Mouse (Mus musculus): ENCODE data around the gene Shld1. TPM values are rescaled to one million over a fixed set of nuclear protein-coding genes. Genes with fewer than 3 reads are reported as not detected.

The Shld1 gene
- polyA plus RNA-seq, 1 experiment from 2014 or later, result 16.6 TPM

DNA sequence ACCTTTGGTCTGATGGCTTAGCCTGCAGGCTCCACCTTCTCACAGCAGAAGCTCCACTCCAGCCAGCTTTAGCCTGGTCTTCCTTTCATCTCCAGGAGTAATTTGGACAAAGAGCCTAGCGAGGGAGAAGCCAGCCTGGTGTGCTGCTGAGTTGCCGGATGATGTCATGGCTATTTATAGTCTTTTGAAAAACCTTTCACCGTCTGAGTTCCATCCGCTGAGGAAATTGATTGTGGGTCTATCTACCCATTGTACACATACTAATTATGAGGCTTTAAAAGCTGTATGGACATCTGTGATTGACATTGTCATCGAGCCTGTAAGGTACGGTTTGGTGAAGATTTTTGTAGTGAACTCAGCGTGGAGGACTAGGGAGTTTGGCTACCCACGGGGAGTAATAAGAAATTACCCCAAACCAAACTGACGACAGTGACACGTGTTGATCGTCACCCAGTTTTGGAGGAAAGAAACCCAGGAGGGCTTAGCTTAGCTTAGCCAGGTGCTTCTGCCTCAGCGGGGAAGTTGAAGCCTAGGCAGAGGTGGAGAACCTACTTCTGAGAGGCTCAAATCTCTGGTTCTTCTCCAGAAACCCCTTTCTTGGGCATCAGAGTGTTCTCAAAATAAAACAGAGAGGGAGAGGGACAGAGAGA is 28.8 kb downstream of the Shld1 start:
- no peaks in the 10 kb centered on the region for H3K9me3 ChIP-seq
- no peak overlapping the region for H3K27ac ChIP-seq (replicated peaks)
- no peaks in the 10 kb centered on the region for H3K27me3 ChIP-seq (replicated peaks; ENCODE audit: low read depth, poor library complexity, severe bottlenecking)
- H3K4me3 ChIP-seq, result no peak overlapping the region
- 76% methylated on average over 12 of the region's 12 CpGs for WGBS
- H3K4me1 ChIP-seq, result no peaks in the 10 kb centered on the region
- no peak for DNase-seq (ENCODE audit: low spot score)
- H3K36me3 ChIP-seq (replicated peaks), result no peaks in the 10 kb centered on the region

DNA sequence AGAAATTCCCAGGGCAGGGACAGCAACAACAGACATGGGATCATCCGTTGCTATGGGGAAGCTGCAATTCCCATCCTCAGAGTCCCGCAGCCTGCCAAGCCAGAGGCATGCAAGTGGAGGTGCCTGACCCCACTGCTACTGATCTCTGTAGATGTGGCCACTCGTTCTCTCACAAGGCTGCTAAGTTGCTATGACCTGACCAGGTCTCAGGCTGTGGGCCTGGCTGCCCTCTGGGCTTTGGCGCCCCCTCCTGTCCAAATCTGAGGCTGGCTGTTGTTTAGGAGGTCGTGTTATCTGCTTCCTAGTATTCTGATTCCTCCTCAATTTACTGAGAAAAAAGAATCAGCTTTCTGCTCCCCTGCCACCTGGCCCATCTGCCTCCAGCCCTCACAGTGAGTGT is 29.4 kb downstream of the Shld1 start:
- peak; percentile 57 for DNase-seq (ENCODE audit: low spot score)
- Histone ChIP-seq H3K4me1 (no peaks in the 10 kb centered on the region), H3K9me3 (no peaks in the 10 kb centered on the region), H3K27ac (replicated peaks) (no peak overlapping the region), H3K27me3 (replicated peaks; ENCODE audit: low read depth, poor library complexity, severe bottlenecking) (no peaks in the 10 kb centered on the region), H3K36me3 (replicated peaks) (no peaks in the 10 kb centered on the region), H3K4me3 (no peak overlapping the region)
- WGBS, result 48% methylated on average over 5 of the region's 5 CpGs

DNA sequence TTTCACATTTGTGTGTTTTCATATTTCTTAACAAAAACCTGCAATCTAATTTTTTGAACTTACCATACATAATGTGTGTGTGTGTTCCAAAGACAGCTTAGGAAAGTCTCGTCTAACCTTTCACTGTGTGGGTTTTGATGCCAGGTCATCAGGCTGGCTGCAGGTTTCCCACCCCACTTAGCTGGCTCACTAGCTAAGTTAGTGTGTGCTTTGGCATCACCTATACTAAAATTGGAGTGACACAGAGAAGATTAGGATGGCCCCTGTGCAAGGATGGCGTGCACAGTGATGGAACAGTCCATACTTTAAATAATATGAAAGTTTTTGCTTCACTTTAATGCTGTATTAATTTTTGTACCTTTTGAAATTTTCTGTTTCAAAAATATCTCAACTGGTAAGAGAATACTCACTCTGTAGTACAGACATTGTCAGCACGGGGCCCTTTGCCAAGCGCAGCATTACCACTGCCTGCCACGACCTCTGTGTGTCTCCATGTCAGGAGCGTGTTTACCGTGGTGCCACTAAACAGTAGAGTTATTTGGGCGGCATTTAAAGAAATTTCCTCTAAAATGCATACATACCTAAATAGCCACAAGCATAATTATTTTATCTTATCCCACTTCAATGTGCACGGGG is 30.3 kb downstream of the Shld1 start:
- Histone ChIP-seq H3K4me1 (no peaks in the 10 kb centered on the region), H3K27ac (replicated peaks) (no peak overlapping the region), H3K27me3 (replicated peaks; ENCODE audit: low read depth, poor library complexity, severe bottlenecking) (no peaks in the 10 kb centered on the region), H3K4me3 (no peak overlapping the region), H3K36me3 (replicated peaks) (no peaks in the 10 kb centered on the region), H3K9me3 (no peaks in the 10 kb centered on the region)
- WGBS, result 92% methylated on average over 9 of the region's 9 CpGs
- DNase-seq (ENCODE audit: low spot score), result no peak

DNA sequence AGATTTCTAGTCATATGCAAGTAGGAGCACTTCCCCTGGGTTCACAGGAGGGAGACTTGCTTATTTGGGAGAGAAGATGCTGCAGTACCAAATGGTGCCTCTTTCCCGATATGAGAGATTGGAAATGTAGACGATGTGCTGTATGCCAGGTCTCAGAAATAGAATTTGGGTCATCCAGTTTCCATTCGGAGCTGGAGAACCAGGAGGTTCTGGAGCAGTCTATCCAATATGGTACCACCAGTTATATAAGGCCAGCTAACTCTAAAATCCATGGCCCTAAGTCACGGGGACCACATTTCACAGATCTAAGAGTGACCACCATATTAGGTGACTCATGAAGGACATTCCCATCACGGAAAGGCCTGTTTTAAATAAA is 30.8 kb downstream of the Shld1 start:
- no peaks in the 10 kb centered on the region for H3K9me3 ChIP-seq
- DNase-seq (ENCODE audit: low spot score), result no peak
- no peaks in the 10 kb centered on the region for H3K4me1 ChIP-seq
- no peak overlapping the region for H3K27ac ChIP-seq (replicated peaks)
- no peak overlapping the region for H3K4me3 ChIP-seq
- 90% methylated on average over 5 of the region's 5 CpGs for WGBS
- H3K36me3 ChIP-seq (replicated peaks), result no peaks in the 10 kb centered on the region
- no peaks in the 10 kb centered on the region for H3K27me3 ChIP-seq (replicated peaks; ENCODE audit: low read depth, poor library complexity, severe bottlenecking)

DNA sequence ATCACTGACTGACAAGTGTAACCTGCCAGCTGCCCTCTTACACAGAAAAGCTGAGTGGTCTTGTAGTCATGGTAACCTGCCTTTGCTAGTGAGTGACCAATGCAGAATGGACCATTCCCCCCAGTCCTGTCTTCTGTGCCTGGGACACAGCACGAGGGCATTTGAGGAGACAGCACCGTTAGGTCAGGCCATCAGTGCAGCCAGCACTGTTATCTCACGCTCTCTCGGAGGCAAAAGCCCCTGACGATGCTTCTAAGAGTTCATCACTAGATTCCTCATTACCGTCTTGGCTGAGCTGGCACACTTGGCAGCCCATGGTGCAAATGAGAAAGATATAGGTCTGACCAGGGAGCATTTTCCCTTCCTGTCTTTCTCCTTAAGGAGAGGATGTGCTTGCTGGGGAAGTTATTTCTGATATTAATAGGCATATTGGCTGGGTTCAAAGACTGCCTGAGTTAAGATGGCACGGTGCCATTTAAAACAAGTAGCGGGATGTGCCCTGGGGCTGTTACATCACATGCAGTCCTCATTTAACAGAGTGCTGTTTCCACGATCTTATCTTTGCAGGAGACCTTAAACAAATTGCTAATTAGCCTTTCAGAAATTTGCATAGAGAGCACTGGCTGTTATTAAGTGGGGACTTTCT is 34.3 kb downstream of the Shld1 start:
- no peak overlapping the region for H3K27ac ChIP-seq (replicated peaks)
- WGBS, result 79% methylated on average over 9 of the region's 9 CpGs

DNA sequence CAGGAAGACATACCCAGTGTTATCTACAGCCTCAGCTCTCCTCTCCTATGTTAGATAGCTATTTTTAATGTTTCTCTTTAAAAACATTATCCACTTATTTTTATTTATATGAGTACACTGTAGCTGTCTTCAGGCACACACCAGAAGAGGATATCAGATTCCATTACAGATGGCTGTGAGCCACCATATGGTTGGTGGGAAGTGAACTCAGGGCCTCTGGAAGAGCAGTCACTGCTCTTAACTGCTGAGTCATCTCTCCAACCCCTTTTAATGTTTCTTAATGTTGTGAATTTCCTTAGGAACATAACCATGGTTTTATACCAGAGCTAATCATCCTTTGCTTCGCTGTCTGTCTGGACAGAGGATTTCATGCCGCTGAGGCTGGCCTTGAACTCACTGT is 35.1 kb downstream of the Shld1 start:
- Histone ChIP-seq H3K4me1 (0 out of 2 replicates have a peak, but pooled peaks cover 3% of the 10 kb centered on the region), H3K9me3 (no peaks in the 10 kb centered on the region), H3K36me3 (replicated peaks) (no peaks in the 10 kb centered on the region), H3K4me3 (no peak overlapping the region), H3K27ac (replicated peaks) (no peak overlapping the region), H3K27me3 (replicated peaks; ENCODE audit: low read depth, poor library complexity, severe bottlenecking) (no peaks in the 10 kb centered on the region)
- no peak for DNase-seq (ENCODE audit: low spot score)
- 91% methylated on average over 2 of the region's 2 CpGs for WGBS

More for the DNA sequence above, 34.3 kb downstream of the Shld1 start:
- Histone ChIP-seq H3K36me3 (replicated peaks) (no peaks in the 10 kb centered on the region), H3K27me3 (replicated peaks; ENCODE audit: low read depth, poor library complexity, severe bottlenecking) (no peaks in the 10 kb centered on the region), H3K4me1 (0 out of 2 replicates have a peak, but pooled peaks cover 3% of the 10 kb centered on the region), H3K4me3 (no peak overlapping the region), H3K9me3 (no peaks in the 10 kb centered on the region)
- no peak for DNase-seq (ENCODE audit: low spot score)

DNA sequence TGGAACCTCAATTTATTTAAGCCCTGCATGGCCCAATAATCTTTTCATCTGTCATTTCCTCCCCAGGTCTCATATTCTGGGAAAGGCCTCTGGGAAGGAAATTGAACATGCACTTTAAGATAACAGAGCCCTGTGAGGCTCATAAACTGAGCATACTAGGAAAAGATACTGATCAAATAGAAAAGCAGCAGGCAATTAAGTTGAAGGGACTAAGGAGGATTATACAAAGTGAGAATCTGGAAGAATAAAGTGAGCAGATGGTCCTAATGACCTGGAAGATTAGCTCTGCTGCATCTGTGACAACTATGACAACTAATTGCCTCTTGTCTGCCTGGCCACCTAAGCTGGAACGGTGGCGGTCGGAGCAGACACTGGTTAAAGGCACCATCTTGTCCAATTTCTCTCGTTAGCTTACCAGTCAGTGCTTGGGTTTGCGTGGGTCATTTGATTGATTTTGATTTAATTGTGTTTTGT is 37.3 kb downstream of the Shld1 start:
- H3K9me3 ChIP-seq, result no peaks in the 10 kb centered on the region
- 77% methylated on average over 5 of the region's 5 CpGs for WGBS
- no peak for DNase-seq (ENCODE audit: low spot score)
- 0 out of 2 replicates have a peak, but pooled peaks cover 3% of the 10 kb centered on the region for H3K4me1 ChIP-seq
- H3K27ac ChIP-seq (replicated peaks), result no peak overlapping the region
- H3K36me3 ChIP-seq (replicated peaks), result no peaks in the 10 kb centered on the region
- H3K27me3 ChIP-seq (replicated peaks; ENCODE audit: low read depth, poor library complexity, severe bottlenecking), result no peaks in the 10 kb centered on the region
- no peak overlapping the region for H3K4me3 ChIP-seq

DNA sequence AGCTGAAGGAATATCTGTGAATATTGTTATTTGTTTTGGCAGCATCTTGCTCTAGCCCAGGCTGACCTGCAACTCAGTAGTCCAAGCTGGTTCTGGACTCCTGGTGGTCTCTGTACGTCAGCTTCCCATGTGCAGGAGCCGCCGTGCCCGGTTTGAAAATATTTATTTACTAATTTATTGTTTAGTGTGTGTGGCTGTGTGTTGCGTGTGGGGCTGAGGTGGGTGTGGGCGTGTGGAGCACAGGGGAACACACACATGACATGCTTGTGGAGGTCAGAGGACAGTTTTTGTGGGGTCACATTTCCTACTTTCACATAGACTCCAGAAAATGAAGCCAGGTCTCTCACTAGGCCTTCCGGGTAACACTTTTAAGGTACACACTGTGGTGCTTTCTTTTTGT is 37.8 kb downstream of the Shld1 start:
- Histone ChIP-seq H3K4me3 (no peak overlapping the region), H3K27me3 (replicated peaks; ENCODE audit: low read depth, poor library complexity, severe bottlenecking) (no peaks in the 10 kb centered on the region), H3K36me3 (replicated peaks) (no peaks in the 10 kb centered on the region), H3K4me1 (0 out of 2 replicates have a peak, but pooled peaks cover 3% of the 10 kb centered on the region), H3K9me3 (no peaks in the 10 kb centered on the region), H3K27ac (replicated peaks) (no peak overlapping the region)
- WGBS, result 88% methylated on average over 7 of the region's 7 CpGs
- DNase-seq (ENCODE audit: low spot score), result no peak

DNA sequence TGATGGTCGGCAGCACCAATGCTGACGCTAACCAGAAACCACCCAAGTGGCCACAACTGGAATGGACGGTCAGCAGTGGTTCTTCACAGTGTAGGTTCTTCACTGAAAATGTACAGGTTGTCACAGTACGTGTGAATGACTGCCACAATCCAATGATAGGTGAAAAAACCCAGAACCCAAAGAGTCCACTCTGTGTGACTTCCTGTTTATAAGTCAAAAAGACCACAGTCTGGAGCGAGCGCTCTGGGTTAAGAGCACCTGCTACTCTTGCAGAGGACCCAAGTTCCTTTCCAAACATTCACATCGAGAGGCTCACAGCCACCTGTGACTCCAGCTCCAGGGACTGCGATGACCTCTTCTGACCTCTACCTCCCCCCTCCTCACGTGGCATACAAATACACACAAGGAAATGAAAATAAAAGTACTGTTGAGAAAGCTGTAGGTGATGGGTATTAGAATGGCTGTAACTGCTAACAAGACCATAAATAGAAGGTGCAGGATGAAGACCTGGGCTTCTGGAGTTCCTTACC is 38.7 kb downstream of the Shld1 start:
- WGBS, result 86% methylated on average over 9 of the region's 9 CpGs
- Histone ChIP-seq H3K9me3 (no peaks in the 10 kb centered on the region), H3K27ac (replicated peaks) (no peak overlapping the region), H3K27me3 (replicated peaks; ENCODE audit: low read depth, poor library complexity, severe bottlenecking) (no peaks in the 10 kb centered on the region), H3K4me3 (no peak overlapping the region), H3K36me3 (replicated peaks) (no peaks in the 10 kb centered on the region), H3K4me1 (0 out of 2 replicates have a peak, but pooled peaks cover 3% of the 10 kb centered on the region)
- DNase-seq (ENCODE audit: low spot score), result no peak

DNA sequence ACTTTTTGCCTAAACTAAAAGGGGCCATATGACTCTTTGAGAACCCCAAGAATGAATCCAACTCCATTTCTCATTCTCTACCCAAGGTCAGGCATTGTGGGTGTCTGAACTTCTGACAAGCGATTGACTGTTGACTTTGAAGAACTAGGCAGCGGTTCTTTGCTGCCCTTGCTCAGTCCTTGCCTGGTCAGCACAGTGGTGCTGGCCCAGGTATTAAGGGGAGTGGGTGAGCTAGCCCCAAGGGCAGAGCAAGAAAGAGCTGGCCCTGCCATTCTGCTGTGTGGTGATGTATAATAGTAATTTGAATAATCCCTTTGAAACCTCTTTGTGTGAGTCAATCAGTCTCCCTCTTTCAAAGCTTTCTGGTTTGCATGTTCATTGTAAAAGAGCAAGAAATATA is 39.4 kb downstream of the Shld1 start:
- Histone ChIP-seq H3K4me3 (no peak overlapping the region), H3K27me3 (replicated peaks; ENCODE audit: low read depth, poor library complexity, severe bottlenecking) (no peaks in the 10 kb centered on the region), H3K9me3 (no peaks in the 10 kb centered on the region), H3K4me1 (0 out of 2 replicates have a peak, but pooled peaks cover 3% of the 10 kb centered on the region), H3K27ac (replicated peaks) (no peak overlapping the region), H3K36me3 (replicated peaks) (no peaks in the 10 kb centered on the region)
- 86% methylated on average over 2 of the region's 2 CpGs for WGBS
- DNase-seq (ENCODE audit: low spot score), result no peak

DNA sequence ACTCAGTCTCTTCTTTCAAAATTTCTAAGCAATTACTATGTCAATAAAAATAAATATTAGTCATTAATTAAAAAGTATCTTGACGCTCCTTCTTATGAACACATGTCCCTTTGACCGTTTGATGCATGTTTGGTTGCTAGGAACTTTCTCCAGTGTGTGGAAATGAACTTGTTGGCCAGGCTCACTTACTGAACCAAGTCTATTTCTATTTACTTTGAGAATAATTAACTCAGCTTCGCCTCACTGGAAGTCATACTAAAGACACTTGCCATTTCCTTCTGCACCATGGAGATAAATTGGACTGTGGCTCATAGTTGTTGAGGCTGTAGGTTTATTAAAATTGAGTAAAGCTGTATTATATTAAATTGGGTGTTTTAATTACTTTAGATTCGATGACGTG is 46.2 kb downstream of the Shld1 start:
- Histone ChIP-seq H3K4me1 (peaks cover 6% of the 10 kb centered on the region; the same call in 1 of the 2 replicates), H3K27me3 (replicated peaks; ENCODE audit: low read depth, poor library complexity, severe bottlenecking) (no peaks in the 10 kb centered on the region), H3K27ac (replicated peaks) (no peak overlapping the region), H3K36me3 (replicated peaks) (no peaks in the 10 kb centered on the region), H3K9me3 (no peaks in the 10 kb centered on the region), H3K4me3 (no peak overlapping the region)
- 91% methylated on average over 5 of the region's 5 CpGs for WGBS
- no peak for DNase-seq (ENCODE audit: low spot score)

DNA sequence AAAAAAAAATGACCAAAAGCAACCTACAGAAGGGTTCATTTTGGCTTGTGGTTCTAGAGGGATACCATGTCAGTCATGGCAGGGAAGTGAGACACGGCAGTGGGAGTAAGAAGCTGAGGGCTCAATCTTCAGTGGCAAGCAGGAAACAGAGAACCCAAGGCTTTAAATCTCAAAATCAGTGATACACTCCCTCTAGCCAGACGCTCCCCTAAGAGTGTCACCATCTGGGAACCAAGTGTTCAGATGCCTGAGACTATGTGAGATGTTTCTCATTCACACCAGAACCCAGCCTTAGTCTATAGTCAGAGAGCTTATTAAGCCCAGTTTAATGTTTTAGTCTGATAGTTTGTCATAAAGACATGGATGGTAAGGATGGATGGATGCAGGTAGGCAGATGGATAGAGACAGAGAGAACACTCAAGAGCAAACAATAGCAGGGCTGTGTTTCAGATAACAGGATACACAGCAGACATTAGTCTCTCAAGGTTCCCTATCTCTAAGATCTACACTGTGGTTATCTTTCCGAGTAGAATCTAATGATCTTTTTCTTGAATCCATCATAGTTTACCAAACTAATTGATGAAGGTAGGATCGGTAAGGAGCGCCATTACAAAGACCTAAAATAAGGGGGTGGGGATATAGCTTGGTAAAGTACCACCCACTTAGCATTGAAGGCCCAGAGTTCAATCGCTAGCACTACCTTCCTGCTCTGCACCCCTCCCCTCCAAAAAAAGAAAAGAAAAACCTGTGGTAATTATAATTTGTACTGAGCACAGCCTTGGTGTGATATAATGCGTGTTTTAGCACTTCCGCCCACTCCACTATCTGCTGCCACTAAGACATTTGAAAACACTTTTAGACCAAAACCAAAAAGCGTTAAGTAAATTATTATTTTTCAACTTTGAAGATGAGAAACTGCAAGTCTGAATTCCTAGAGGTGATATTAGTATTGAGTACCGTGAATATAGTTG is 47.2 kb downstream of the Shld1 start:
- 93% methylated on average over 10 of the region's 10 CpGs for WGBS
- no peaks in the 10 kb centered on the region for H3K27me3 ChIP-seq (replicated peaks; ENCODE audit: low read depth, poor library complexity, severe bottlenecking)
- H3K9me3 ChIP-seq, result no peaks in the 10 kb centered on the region
- H3K27ac ChIP-seq (replicated peaks), result no peak overlapping the region
- H3K4me3 ChIP-seq, result no peak overlapping the region
- DNase-seq (ENCODE audit: low spot score), result no peak
- no peaks in the 10 kb centered on the region for H3K36me3 ChIP-seq (replicated peaks)
- H3K4me1 ChIP-seq, result peaks cover 6% of the 10 kb centered on the region; the same call in 1 of the 2 replicates
